Mouse (Mus musculus): ENCODE measurements around the gene Fuz. TPM values are rescaled to one million over a fixed set of nuclear protein-coding genes. Genes with fewer than 3 reads are reported as not detected.
A peak's percentile ranks its signal among the peaks of the same experiment; 100 is the strongest.

Fuz gene
- polyA plus RNA-seq, 1 experiment from 2014 or later = 21.9 TPM

DNA sequence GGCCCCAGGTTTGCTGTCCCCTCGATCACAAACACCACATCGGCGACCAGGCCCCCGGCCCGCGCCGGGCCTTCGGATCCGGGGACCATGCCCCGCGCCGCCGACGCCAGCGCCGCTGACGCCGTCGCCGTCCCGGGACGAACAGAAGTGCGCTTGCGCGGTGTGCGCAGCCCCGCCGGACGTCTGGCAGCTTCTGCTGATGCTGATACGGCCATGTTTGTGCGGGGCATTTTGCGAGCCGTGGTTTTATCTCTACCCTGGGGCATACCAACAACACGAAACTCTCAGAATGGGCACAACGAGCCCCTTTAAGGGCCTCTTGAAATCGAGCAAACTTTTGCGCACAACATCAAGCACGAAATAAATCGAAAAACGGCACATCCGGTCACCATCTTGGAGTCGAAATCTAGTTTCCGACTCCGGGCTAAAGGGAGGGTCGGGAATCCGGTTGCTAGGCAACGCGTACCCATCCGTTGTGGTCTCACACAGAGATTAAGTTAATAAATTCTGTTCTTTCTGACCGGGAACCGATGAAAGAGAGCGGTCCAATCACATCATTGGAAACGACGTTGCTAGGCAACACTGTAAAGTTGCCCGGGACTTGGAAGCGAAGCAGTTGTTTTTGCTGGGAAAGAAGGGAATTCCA is 3.5 kb upstream of the Fuz start, which contains the start of gene Med25:
TSS of gene Med25 (minus strand) at position 437 of the 646 bp plus-strand sequence.
- peak within 1 kb of the TSS; percentile 73 for H3K4me2 ChIP-seq (replicated peaks; ENCODE audit: low read depth, low read length)
- peak within 1 kb of the TSS; percentile 86 for H3K4me3 ChIP-seq (ENCODE audit: low read length)
- no peaks in the 10 kb centered on the region for H3K9me3 ChIP-seq (ENCODE audit: control insufficient read depth, low read length)
- H3K4me1 ChIP-seq (ENCODE audit: control insufficient read depth, insufficient read depth, low read length) = peaks cover 29% of the 10 kb centered on the region
- no peaks in the 10 kb centered on the region for H3K27me3 ChIP-seq (ENCODE audit: control insufficient read depth, insufficient read depth, low read length)
- under 1% methylated on average over 55 of the region's 56 CpGs for WGBS
- peak; percentile 77 for ATAC-seq (ENCODE audit: low FRiP score, low TSS enrichment)
- peak within 1 kb of the TSS; percentile 92 for H3K27ac ChIP-seq (ENCODE audit: low read depth, low read length)
- peaks cover 15% of the 10 kb centered on the region; the same call in 1 of the 2 replicates for H3K36me3 ChIP-seq (ENCODE audit: control insufficient read depth, insufficient read depth, low read length)
- H3K9ac ChIP-seq (ENCODE audit: low read depth, low read length) = peak within 1 kb of the TSS; percentile 89

DNA sequence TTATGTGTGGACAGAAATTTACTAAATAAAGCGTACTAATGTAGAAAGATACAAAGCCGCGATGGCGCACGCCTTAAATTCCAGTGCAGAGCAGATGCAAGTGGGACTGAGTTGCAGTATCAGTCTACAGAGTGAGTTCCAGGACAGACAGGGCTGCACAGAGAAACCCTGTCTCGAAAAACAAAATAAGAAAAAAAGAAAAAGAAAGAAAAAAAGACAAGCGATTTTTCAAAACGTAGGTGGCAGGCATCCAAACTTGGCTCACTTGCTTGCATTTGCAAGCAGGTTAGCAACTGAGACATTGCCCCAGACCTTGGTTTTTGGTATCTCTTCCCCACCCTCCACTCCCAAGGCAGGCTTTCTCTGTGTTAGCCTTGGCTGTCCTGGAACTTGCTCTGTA is 2.7 kb upstream of the Fuz start:
- ATAC-seq (ENCODE audit: low FRiP score, low TSS enrichment) = no peak
- H3K27me3 ChIP-seq (ENCODE audit: control insufficient read depth, insufficient read depth, low read length) = no peaks in the 10 kb centered on the region
- H3K4me3 ChIP-seq (ENCODE audit: low read length) = no peak overlapping the region
- 30% methylated on average over 8 of the region's 8 CpGs for WGBS
- H3K4me1 ChIP-seq (ENCODE audit: control insufficient read depth, insufficient read depth, low read length) = peaks cover 29% of the 10 kb centered on the region
- peak overlapping the region; percentile 8; the same call in 1 of the 2 replicates for H3K4me2 ChIP-seq (replicated peaks; ENCODE audit: low read depth, low read length)
- peak overlapping the region; percentile 45; the same call in 1 of the 2 replicates for H3K27ac ChIP-seq (ENCODE audit: low read depth, low read length)
- H3K9ac ChIP-seq (ENCODE audit: low read depth, low read length) = 0 out of 2 replicates have a peak overlapping the region, but pooled peaks have one; percentile 13
- H3K9me3 ChIP-seq (ENCODE audit: control insufficient read depth, low read length) = no peaks in the 10 kb centered on the region
- peaks cover 15% of the 10 kb centered on the region; the same call in 1 of the 2 replicates for H3K36me3 ChIP-seq (ENCODE audit: control insufficient read depth, insufficient read depth, low read length)

DNA sequence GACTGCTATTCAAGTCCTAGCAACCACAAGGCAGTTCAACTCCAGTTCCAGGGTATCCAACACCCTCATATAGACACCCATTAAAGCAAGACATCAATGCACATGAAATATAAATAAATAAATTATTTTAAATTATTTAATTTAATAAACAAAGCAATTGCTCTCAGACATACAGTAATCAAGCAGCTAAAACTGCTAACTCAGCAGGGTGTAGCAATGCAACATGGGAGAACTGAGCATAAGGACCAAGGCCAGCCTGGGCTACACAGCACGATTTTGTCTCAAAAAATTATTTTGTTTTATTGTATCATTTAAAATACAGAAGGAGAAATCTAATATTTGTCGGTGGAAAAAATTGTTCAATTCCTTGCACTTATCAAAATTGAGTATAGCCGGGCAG is 1.7 kb upstream of the Fuz start:
- WGBS = 90% methylated on average over 3 of the region's 3 CpGs
- Histone ChIP-seq H3K4me2 (replicated peaks; ENCODE audit: low read depth, low read length) (no peak overlapping the region), H3K9me3 (ENCODE audit: control insufficient read depth, low read length) (no peaks in the 10 kb centered on the region), H3K4me1 (ENCODE audit: control insufficient read depth, insufficient read depth, low read length) (peaks cover 29% of the 10 kb centered on the region), H3K4me3 (ENCODE audit: low read length) (no peak overlapping the region), H3K9ac (ENCODE audit: low read depth, low read length) (no peak overlapping the region), H3K36me3 (ENCODE audit: control insufficient read depth, insufficient read depth, low read length) (peaks cover 10% of the 10 kb centered on the region), H3K27ac (ENCODE audit: low read depth, low read length) (no peak overlapping the region), H3K27me3 (ENCODE audit: control insufficient read depth, insufficient read depth, low read length) (no peaks in the 10 kb centered on the region)
- no peak for ATAC-seq (ENCODE audit: low FRiP score, low TSS enrichment)

DNA sequence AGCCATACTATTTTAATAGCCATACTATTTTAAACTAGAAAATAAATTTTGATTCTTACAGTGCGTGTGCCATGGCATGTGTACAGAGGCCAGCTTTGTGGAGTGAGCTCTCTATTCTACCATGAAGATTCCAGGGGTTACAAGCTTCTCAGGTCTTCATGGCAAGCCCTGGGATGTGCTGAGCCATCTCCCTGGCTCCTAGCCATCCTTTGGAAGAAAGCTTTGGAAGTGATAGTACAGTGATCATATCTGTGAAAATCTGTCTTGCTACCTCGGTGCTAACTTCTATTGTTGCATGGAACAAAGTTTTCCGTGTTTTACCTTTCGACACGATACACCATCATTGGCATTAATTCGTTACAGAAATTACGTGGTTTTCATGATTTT is 680 bp upstream of the Fuz start:
- peak overlapping the region; percentile 64 for H3K4me3 ChIP-seq (ENCODE audit: low read length)
- no peak for ATAC-seq (ENCODE audit: low FRiP score, low TSS enrichment)
- peaks cover 29% of the 10 kb centered on the region for H3K4me1 ChIP-seq (ENCODE audit: control insufficient read depth, insufficient read depth, low read length)
- 82% methylated on average over 7 of the region's 7 CpGs for WGBS
- H3K9ac ChIP-seq (ENCODE audit: low read depth, low read length) = no peak overlapping the region
- no peaks in the 10 kb centered on the region for H3K27me3 ChIP-seq (ENCODE audit: control insufficient read depth, insufficient read depth, low read length)
- peak overlapping the region; percentile 37 for H3K27ac ChIP-seq (ENCODE audit: low read depth, low read length)
- H3K36me3 ChIP-seq (ENCODE audit: control insufficient read depth, insufficient read depth, low read length) = peaks cover 13% of the 10 kb centered on the region
- H3K4me2 ChIP-seq (replicated peaks; ENCODE audit: low read depth, low read length) = peak overlapping the region; percentile 74
- no peaks in the 10 kb centered on the region for H3K9me3 ChIP-seq (ENCODE audit: control insufficient read depth, low read length)

DNA sequence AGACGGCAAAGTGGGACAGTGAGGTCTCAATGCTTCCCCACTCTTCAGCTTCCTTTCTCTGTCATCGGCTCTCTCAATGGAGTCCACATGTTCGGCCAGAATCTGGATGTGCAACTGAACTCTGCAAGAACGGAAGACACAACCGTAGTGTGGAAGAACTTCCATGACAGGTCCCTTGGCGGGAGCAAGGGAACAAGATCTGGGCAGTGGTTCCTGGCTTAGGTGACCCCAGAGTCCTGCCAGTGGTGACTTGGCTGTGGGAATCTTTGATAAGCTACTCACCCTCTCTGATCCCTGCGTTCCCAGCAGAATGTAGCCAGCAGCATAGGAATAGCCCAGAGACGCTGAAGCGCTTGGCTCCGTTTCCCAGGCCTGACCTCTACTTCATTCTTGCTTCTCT is 620 bp downstream of the Fuz start:
- peak overlapping the region; percentile 74 for H3K4me2 ChIP-seq (replicated peaks; ENCODE audit: low read depth, low read length)
- peak overlapping the region; percentile 79 for H3K9ac ChIP-seq (ENCODE audit: low read depth, low read length)
- 33% methylated on average over 10 of the region's 10 CpGs for WGBS
- peaks cover 19% of the 10 kb centered on the region for H3K36me3 ChIP-seq (ENCODE audit: control insufficient read depth, insufficient read depth, low read length)
- peak overlapping the region; percentile 64 for H3K4me3 ChIP-seq (ENCODE audit: low read length)
- no peaks in the 10 kb centered on the region for H3K9me3 ChIP-seq (ENCODE audit: control insufficient read depth, low read length)
- peaks cover 16% of the 10 kb centered on the region for H3K4me1 ChIP-seq (ENCODE audit: control insufficient read depth, insufficient read depth, low read length)
- no peaks in the 10 kb centered on the region for H3K27me3 ChIP-seq (ENCODE audit: control insufficient read depth, insufficient read depth, low read length)
- peak overlapping the region; percentile 78; the same call in 1 of the 2 replicates for H3K27ac ChIP-seq (ENCODE audit: low read depth, low read length)
- no peak for ATAC-seq (ENCODE audit: low FRiP score, low TSS enrichment)

DNA sequence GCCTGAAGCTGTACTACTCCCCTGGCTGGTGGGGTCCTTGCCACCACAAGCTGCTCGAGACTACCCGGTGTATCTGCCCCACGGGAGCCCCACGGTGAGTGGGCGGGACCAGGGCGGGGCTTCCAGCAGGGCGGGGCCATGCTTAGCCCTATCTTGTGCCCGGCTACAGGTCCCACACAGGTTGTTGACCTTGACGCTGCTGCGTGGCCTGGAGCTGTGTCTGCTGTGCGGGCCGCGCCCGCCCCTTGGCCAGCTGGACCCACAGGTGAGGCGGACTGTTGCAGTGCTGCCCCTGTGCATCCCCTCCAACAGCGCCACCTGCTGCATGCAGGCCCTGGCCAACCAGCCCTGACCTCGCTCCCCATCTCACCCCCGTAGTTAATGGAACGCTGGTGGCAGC is 2.7 kb downstream of the Fuz start:
- no peak overlapping the region for H3K27ac ChIP-seq (ENCODE audit: low read depth, low read length)
- ATAC-seq (ENCODE audit: low FRiP score, low TSS enrichment) = no peak

DNA sequence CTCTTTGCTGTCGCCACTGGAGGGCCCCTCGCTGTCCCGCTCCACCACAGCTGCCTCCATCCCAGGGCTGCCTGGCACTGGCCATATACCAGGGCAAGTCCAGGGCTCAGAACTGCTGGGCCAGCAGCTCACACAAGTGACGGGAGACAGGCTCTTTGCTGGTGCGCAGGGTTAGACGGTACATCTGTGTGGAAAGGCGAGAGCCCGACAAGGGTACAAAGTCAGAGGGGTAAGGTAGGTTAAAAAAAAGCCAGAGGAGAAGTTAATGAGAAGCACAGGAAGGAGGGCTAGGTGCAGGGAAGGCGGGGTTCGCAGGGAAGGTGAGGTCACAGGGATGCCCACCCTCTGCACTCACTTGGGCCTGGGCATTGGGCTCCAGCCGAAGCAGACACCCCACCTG is 4.8 kb downstream of the Fuz start:
- H3K4me1 ChIP-seq (ENCODE audit: control insufficient read depth, insufficient read depth, low read length) = peaks cover 14% of the 10 kb centered on the region; the same call in 1 of the 2 replicates
- H3K4me3 ChIP-seq (ENCODE audit: low read length) = no peak overlapping the region
- H3K27me3 ChIP-seq (ENCODE audit: control insufficient read depth, insufficient read depth, low read length) = no peaks in the 10 kb centered on the region
- H3K4me2 ChIP-seq (replicated peaks; ENCODE audit: low read depth, low read length) = no peak overlapping the region
- H3K36me3 ChIP-seq (ENCODE audit: control insufficient read depth, insufficient read depth, low read length) = peaks cover 54% of the 10 kb centered on the region
- no peak for ATAC-seq (ENCODE audit: low FRiP score, low TSS enrichment)
- H3K9me3 ChIP-seq (ENCODE audit: control insufficient read depth, low read length) = no peaks in the 10 kb centered on the region
- H3K27ac ChIP-seq (ENCODE audit: low read depth, low read length) = no peak overlapping the region; the same call in 1 of the 2 replicates
- WGBS = 84% methylated on average over 11 of the region's 11 CpGs
- no peak overlapping the region for H3K9ac ChIP-seq (ENCODE audit: low read depth, low read length)

More for the DNA sequence above, 2.7 kb downstream of the Fuz start:
- Histone ChIP-seq H3K4me1 (ENCODE audit: control insufficient read depth, insufficient read depth, low read length) (peaks cover 21% of the 10 kb centered on the region; the same call in 1 of the 2 replicates), H3K36me3 (ENCODE audit: control insufficient read depth, insufficient read depth, low read length) (peaks cover 34% of the 10 kb centered on the region), H3K27me3 (ENCODE audit: control insufficient read depth, insufficient read depth, low read length) (no peaks in the 10 kb centered on the region), H3K4me3 (ENCODE audit: low read length) (no peak overlapping the region), H3K9ac (ENCODE audit: low read depth, low read length) (no peak overlapping the region), H3K4me2 (replicated peaks; ENCODE audit: low read depth, low read length) (no peak overlapping the region), H3K9me3 (ENCODE audit: control insufficient read depth, low read length) (no peaks in the 10 kb centered on the region)
- WGBS = 38% methylated on average over 19 of the region's 19 CpGs

DNA sequence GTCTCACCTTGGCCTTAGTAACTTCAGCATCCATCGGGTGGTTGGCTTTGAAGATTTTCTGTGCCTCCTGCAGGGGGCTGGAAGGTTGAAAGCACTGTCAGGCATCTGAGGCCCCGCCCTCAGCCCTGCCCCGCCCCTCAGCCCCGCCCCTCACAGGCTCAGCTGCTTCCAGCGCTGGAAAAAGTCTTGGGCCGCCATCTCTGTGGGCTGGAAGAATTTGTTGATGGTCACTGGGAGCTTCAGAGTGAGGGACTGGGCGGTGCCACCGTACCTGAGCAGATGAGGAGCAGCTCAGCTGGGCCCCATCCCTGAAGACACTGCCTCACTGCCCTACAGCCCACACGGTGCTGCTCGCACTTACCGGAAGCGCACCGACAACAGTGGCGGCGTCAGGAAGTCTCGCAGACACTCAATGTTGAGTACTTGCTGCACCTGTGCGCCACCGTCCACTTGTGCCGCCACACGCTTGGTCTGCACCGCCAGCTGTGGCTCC is 5.4 kb downstream of the Fuz start:
- peak; percentile 52 for ATAC-seq (ENCODE audit: low FRiP score, low TSS enrichment)
- peak overlapping the region; percentile 36 for H3K4me2 ChIP-seq (replicated peaks; ENCODE audit: low read depth, low read length)
- H3K4me1 ChIP-seq (ENCODE audit: control insufficient read depth, insufficient read depth, low read length) = peaks cover 14% of the 10 kb centered on the region; the same call in 1 of the 2 replicates
- H3K36me3 ChIP-seq (ENCODE audit: control insufficient read depth, insufficient read depth, low read length) = peaks cover 60% of the 10 kb centered on the region
- H3K27me3 ChIP-seq (ENCODE audit: control insufficient read depth, insufficient read depth, low read length) = no peaks in the 10 kb centered on the region
- WGBS = 16% methylated on average over 21 of the region's 21 CpGs
- no peaks in the 10 kb centered on the region for H3K9me3 ChIP-seq (ENCODE audit: control insufficient read depth, low read length)
- H3K9ac ChIP-seq (ENCODE audit: low read depth, low read length) = no peak overlapping the region
- H3K27ac ChIP-seq (ENCODE audit: low read depth, low read length) = peak overlapping the region; percentile 45
- peak overlapping the region; percentile 22; the same call in 1 of the 2 replicates for H3K4me3 ChIP-seq (ENCODE audit: low read length)

DNA sequence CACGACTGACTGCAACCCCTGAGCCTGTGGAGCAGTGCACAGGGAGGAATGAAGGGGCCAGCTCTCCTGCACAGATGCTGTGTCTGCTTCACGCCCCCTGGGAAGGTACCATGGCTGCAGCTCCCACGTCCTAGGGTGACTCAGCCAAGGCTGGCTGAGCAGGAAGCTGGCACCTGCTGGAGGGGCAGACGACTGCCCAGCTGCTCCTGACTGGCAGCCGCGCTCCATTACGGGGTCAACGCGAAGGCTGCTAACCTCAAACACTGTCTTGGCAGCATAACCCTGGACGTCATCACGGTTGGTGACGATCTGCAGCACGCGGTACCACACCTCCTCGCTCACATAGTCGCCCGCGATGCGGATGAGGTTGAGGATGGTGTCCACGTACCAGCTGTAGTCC is 9.6 kb downstream of the Fuz start:
- Histone ChIP-seq H3K9me3 (ENCODE audit: control insufficient read depth, low read length) (no peaks in the 10 kb centered on the region), H3K4me3 (ENCODE audit: low read length) (no peak overlapping the region), H3K27me3 (ENCODE audit: control insufficient read depth, insufficient read depth, low read length) (no peaks in the 10 kb centered on the region), H3K4me2 (replicated peaks; ENCODE audit: low read depth, low read length) (no peak overlapping the region), H3K27ac (ENCODE audit: low read depth, low read length) (no peak overlapping the region), H3K4me1 (ENCODE audit: control insufficient read depth, insufficient read depth, low read length) (peaks cover 7% of the 10 kb centered on the region; the same call in 1 of the 2 replicates), H3K9ac (ENCODE audit: low read depth, low read length) (no peak overlapping the region), H3K36me3 (ENCODE audit: control insufficient read depth, insufficient read depth, low read length) (peaks cover 81% of the 10 kb centered on the region)
- 92% methylated on average over 20 of the region's 20 CpGs for WGBS
- no peak for ATAC-seq (ENCODE audit: low FRiP score, low TSS enrichment)

All from kidney, embryonic 14.5 days (tissue).